Mouse (Mus musculus) ES-Bruce4 (cell line): ENCODE results near the gene Lipf. TPM values are rescaled to one million over a fixed set of nuclear protein-coding genes. Genes with fewer than 3 reads are reported as not detected.

Source experiments
- H3K27ac ChIP-seq: 2 replicates; pipeline ENCODE4 v1.5.1; 2012; ENCODE audit warnings: low read length, inconsistent platforms; ENCODE audit not compliant: insufficient read depth
- H3K27me3 ChIP-seq: 2 replicates; pipeline ENCODE4 v1.6.1; 2012; ENCODE audit warnings: mild to moderate bottlenecking, low read length, inconsistent platforms; ENCODE audit not compliant: control insufficient read depth, poor library complexity, insufficient read depth, severe bottlenecking
- H3K36me3 ChIP-seq: 2 replicates; pipeline ENCODE4 v1.6.1; 2012; ENCODE audit warnings: inconsistent platforms, mild to moderate bottlenecking, low read length, moderate library complexity; ENCODE audit not compliant: control insufficient read depth, poor library complexity, insufficient read depth, severe bottlenecking
- H3K4me1 ChIP-seq: one replicate; pipeline ENCODE4 v1.8.1; 2011; ENCODE audit warnings: low read length; ENCODE audit not compliant: control insufficient read depth, insufficient read depth
- H3K4me3 ChIP-seq: 2 replicates; pipeline ENCODE4 v1.5.1; 2011; ENCODE audit warnings: low read depth, mild to moderate bottlenecking, low read length
- H3K9ac ChIP-seq: 2 replicates; pipeline ENCODE4 v1.6.1; 2012; ENCODE audit warnings: low read depth, mild to moderate bottlenecking, inconsistent platforms; ENCODE audit not compliant: poor library complexity, severe bottlenecking
- H3K9me3 ChIP-seq: replicated peaks from 2 replicates; pipeline ENCODE4 v1.6.1; 2012; ENCODE audit warnings: mild to moderate bottlenecking, low read length, inconsistent platforms; ENCODE audit not compliant: control insufficient read depth, poor library complexity, insufficient read depth, severe bottlenecking
- CTCF ChIP-seq: IDR thresholded peaks from one replicate; pipeline ENCODE4 v1.8.1; 2011; ENCODE audit warnings: low read depth, low read length
- EP300 ChIP-seq: IDR thresholded peaks from 2 replicates; pipeline ENCODE4 v1.6.1; 2011; ENCODE audit warnings: low read depth, low read length; ENCODE audit not compliant: insufficient read depth
- POLR2A ChIP-seq: IDR thresholded peaks from one replicate; pipeline ENCODE4 v1.8.1; 2011; ENCODE audit warnings: low read length; ENCODE audit not compliant: insufficient read depth
- polyA plus RNA-seq: library from polyadenylated mRNA; stranded (reverse); fragments of >200 nt; gene quantifications from 2 replicates; pipeline ENCODE4 v1.2.4, GENCODE M21; 2011; ENCODE audit warnings: low read depth; ENCODE audit not compliant: missing spikeins, insufficient read depth, insufficient read length

Lipf gene
- polyA plus RNA-seq, 1 experiment, result not detected

- no peak overlapping the region for H3K27ac ChIP-seq
- H3K4me1 ChIP-seq, result no peaks in the 10 kb centered on the region
- H3K36me3 ChIP-seq, result no peaks in the 10 kb centered on the region
- no peaks in the 10 kb centered on the region for H3K9me3 ChIP-seq
- no peak overlapping the region for H3K9ac ChIP-seq
- no peak overlapping the region for H3K4me3 ChIP-seq
- TF ChIP-seq CTCF (no peak), POLR2A (no peak), EP300 (no peak)
- no peaks in the 10 kb centered on the region for H3K27me3 ChIP-seq
Measured at GRCm38 (mm10) chr19:34022759-34023158, 61.8 kb downstream of the Lipf start.

Other genes with a start within 250 kb of the Lipf start
- 1.2 TPM in 1 of 2 replicates, not detected in the other for gene Lipo2, start 209.8 kb upstream of the Lipf start, polyA plus RNA-seq
- gene Lipo3, start 199.2 kb upstream of the Lipf start, polyA plus RNA-seq, result 2.5 and 3.6 TPM in 2 replicates
- gene Lipo1, start 173.7 kb upstream of the Lipf start, polyA plus RNA-seq, result not detected in 2 replicates
- gene Lipk, start 47.1 kb downstream of the Lipf start, polyA plus RNA-seq, result not detected in 2 replicates
- gene Lipn, start 106.2 kb downstream of the Lipf start, polyA plus RNA-seq, result not detected in 2 replicates
- not detected in 2 replicates for gene Lipm, start 139.7 kb downstream of the Lipf start, polyA plus RNA-seq
- not detected in 2 replicates for gene Ankrd22, start 204.9 kb downstream of the Lipf start, polyA plus RNA-seq
- 1.3 and 2.8 TPM in 2 replicates for gene Stambpl1, start 231.0 kb downstream of the Lipf start, polyA plus RNA-seq